ENCODE assay signal across 16 mouse cellular contexts in genomic region chr12:110507714-110508297, GRCm38 (mm10).
DNase-seq lines count a peak whose midpoint lies in the region; ATAC-seq and TF ChIP-seq lines count a peak whose summit lies in the region.
"Had no signal": no experiment of that assay in that cellular context is flagged by ENCODE, and none has a peak within 500 bp of the region (broad histone marks: within the 10 kb centered on the region; RNA-seq: fewer than 3 reads in every experiment).

No protein-coding gene starts in this region.

- no peak overlapping the region for H3K4me3 ChIP-seq in kidney, embryonic 16.5 days (ENCODE audit: low read length)
- no peak overlapping the region for H3K4me3 ChIP-seq in stomach, embryonic 14.5 days (ENCODE audit: low read depth, low read length)
- H3K4me3 ChIP-seq in stomach, postnatal 0 days (ENCODE audit: low read depth, low read length) = no peak overlapping the region
- H3K4me3 ChIP-seq in hindbrain, embryonic 12.5 days = no peak overlapping the region
- H3K4me3 ChIP-seq: forebrain, embryonic 12.5 days had no signal

- H3K9ac ChIP-seq in kidney, embryonic 16.5 days (replicated peaks; ENCODE audit: low read length) = no peak overlapping the region
- H3K9ac ChIP-seq in stomach, embryonic 14.5 days (replicated peaks; ENCODE audit: low read depth, low read length) = no peak overlapping the region
- no peak overlapping the region for H3K9ac ChIP-seq in stomach, postnatal 0 days (ENCODE audit: low read length)
- H3K9ac ChIP-seq in hindbrain, embryonic 12.5 days = 0 out of 2 replicates have a peak overlapping the region, but pooled peaks have one; percentile 2
- H3K9ac ChIP-seq: forebrain, embryonic 12.5 days had no signal

- H3K4me2 ChIP-seq in kidney, embryonic 16.5 days (replicated peaks; ENCODE audit: low read depth, low read length) = no peak overlapping the region
- no peak overlapping the region for H3K4me2 ChIP-seq in stomach, embryonic 14.5 days (replicated peaks; ENCODE audit: low read depth, low read length)
- no peak overlapping the region for H3K4me2 ChIP-seq in stomach, postnatal 0 days (replicated peaks; ENCODE audit: low read depth)
- H3K4me2 ChIP-seq in hindbrain, embryonic 12.5 days (replicated peaks) = no peak overlapping the region
- H3K4me2 ChIP-seq: forebrain, embryonic 12.5 days; liver, embryonic 11.5 days had no signal

- WGBS in kidney, embryonic 16.5 days = 43% methylated on average over 9 of the region's 9 CpGs
- WGBS in stomach, embryonic 14.5 days = 55% methylated on average over 9 of the region's 9 CpGs
- WGBS in stomach, postnatal 0 days = 46% methylated on average over 9 of the region's 9 CpGs
- WGBS in hindbrain, embryonic 12.5 days = 53% methylated on average over 9 of the region's 9 CpGs

- no peak for ATAC-seq in kidney, embryonic 16.5 days (ENCODE audit: low FRiP score, low TSS enrichment)
- no peak; the same call in 1 of the 2 replicates for ATAC-seq in stomach, embryonic 14.5 days (ENCODE audit: insufficient number of reproducible peaks, insufficient read depth, low FRiP score, low read depth)
- ATAC-seq in stomach, postnatal 0 days (ENCODE audit: low FRiP score, low TSS enrichment) = no peak
- ATAC-seq in hindbrain, embryonic 12.5 days (ENCODE audit: low FRiP score) = peak; percentile 35; the same call in 1 of the 2 replicates
- ATAC-seq: CD4-positive, CD25-positive, alpha-beta regulatory T cell, adult 4 months; inflammation-experienced regulatory T-cells, adult 6 months; lung, postnatal 0 days had no signal

- H3K4me1 ChIP-seq in kidney, embryonic 16.5 days (ENCODE audit: insufficient read depth, low read length) = peaks cover 65% of the 10 kb centered on the region
- peaks cover 35% of the 10 kb centered on the region for H3K4me1 ChIP-seq in stomach, embryonic 14.5 days (ENCODE audit: control insufficient read depth, insufficient read depth, low read length)
- H3K4me1 ChIP-seq in stomach, postnatal 0 days (replicated peaks; ENCODE audit: control insufficient read depth, insufficient read depth) = peaks cover 11% of the 10 kb centered on the region
- peaks cover 44% of the 10 kb centered on the region for H3K4me1 ChIP-seq in hindbrain, embryonic 12.5 days

- H3K36me3 ChIP-seq in kidney, embryonic 16.5 days (ENCODE audit: insufficient read depth, low read length) = no peaks in the 10 kb centered on the region
- no peaks in the 10 kb centered on the region for H3K36me3 ChIP-seq in stomach, embryonic 14.5 days (ENCODE audit: control insufficient read depth, insufficient read depth, low read length)
- no peaks in the 10 kb centered on the region for H3K36me3 ChIP-seq in stomach, postnatal 0 days (ENCODE audit: control insufficient read depth, insufficient read depth, low read length)
- no peaks in the 10 kb centered on the region for H3K36me3 ChIP-seq in hindbrain, embryonic 12.5 days
- H3K36me3 ChIP-seq: forebrain, embryonic 12.5 days had no signal

- no peak for DNase-seq in kidney, adult 11 months
- DNase-seq in stomach, postnatal 0 days (ENCODE audit: low spot score) = no peak
- peak; percentile 24 for DNase-seq in retina, embryonic 14.5 days (ENCODE audit: low spot score)
- no peak for DNase-seq in cerebellum, adult 8-10 months
- DNase-seq in cerebellum, postnatal 4 days (ENCODE audit: low spot score in 2 of 2) = no peak
- DNase-seq: adrenal gland, postnatal 36 days; cerebellum, postnatal 36 days; gastrocnemius, postnatal 14 days had no signal

- 0 out of 2 replicates have a peak overlapping the region, but pooled peaks have one; percentile 8 for H3K27ac ChIP-seq in kidney, embryonic 16.5 days (ENCODE audit: low read length)
- peak overlapping the region; percentile 33; the same call in 1 of the 2 replicates for H3K27ac ChIP-seq in stomach, embryonic 14.5 days (ENCODE audit: low read length)
- H3K27ac ChIP-seq in stomach, postnatal 0 days (replicated peaks) = no peak overlapping the region
- H3K27ac ChIP-seq in hindbrain, embryonic 12.5 days = peak overlapping the region; percentile 1; the same call in 1 of the 2 replicates
- H3K27ac ChIP-seq: forebrain, embryonic 12.5 days had no signal

- no peak for TF ChIP-seq EP300 in stomach, postnatal 0 days (optimal IDR thresholded peaks at IDR 0.05)

- no peaks in the 10 kb centered on the region for H3K27me3 ChIP-seq in kidney, embryonic 16.5 days (ENCODE audit: insufficient read depth, low read length)
- no peaks in the 10 kb centered on the region for H3K27me3 ChIP-seq in stomach, embryonic 14.5 days (ENCODE audit: control insufficient read depth, insufficient read depth, low read length)
- H3K27me3 ChIP-seq in stomach, postnatal 0 days (ENCODE audit: control insufficient read depth, insufficient read depth, low read length) = no peaks in the 10 kb centered on the region
- H3K27me3 ChIP-seq in hindbrain, embryonic 12.5 days = no peaks in the 10 kb centered on the region
- H3K27me3 ChIP-seq: forebrain, embryonic 12.5 days had no signal

- no peaks in the 10 kb centered on the region for H3K9me3 ChIP-seq in kidney, embryonic 16.5 days (ENCODE audit: low read length)
- H3K9me3 ChIP-seq in stomach, embryonic 14.5 days (ENCODE audit: control insufficient read depth, low read depth, low read length) = no peaks in the 10 kb centered on the region
- no peaks in the 10 kb centered on the region for H3K9me3 ChIP-seq in stomach, postnatal 0 days (ENCODE audit: control insufficient read depth, low read length)
- H3K9me3 ChIP-seq in hindbrain, embryonic 12.5 days (replicated peaks) = no peaks in the 10 kb centered on the region
- H3K9me3 ChIP-seq: forebrain, embryonic 12.5 days had no signal

- TF ChIP-seq CTCF in stomach, postnatal 0 days (IDR thresholded peaks at IDR 0.05; ENCODE audit: low read depth) = no peak
